Mouse (Mus musculus) gastrocnemius, postnatal 36 days (tissue): Measurements from ENCODE around the gene Mybpc2. TPM values are rescaled to one million over a fixed set of nuclear protein-coding genes. Genes with fewer than 3 reads are reported as not detected.

Experiments used
- DNase-seq, 2 experiments: peaks; one replicate each; pipeline ENCODE4 v3.0.0; 2022
- intact Hi-C: fragments of 180-260 bp; cut with DNase I; formaldehyde crosslinking; loops from one replicate; pipeline ENCODE4 v1.15.1; 2025
- total RNA-seq, 2 experiments: library from RNA; stranded (reverse); gene quantifications; 2 replicates each; pipeline ENCODE4 v1.2.3; 2021

The Mybpc2 gene
- total RNA-seq, 2 experiments from 2014 or later: 4,354 to 5,208 TPM

DNA sequence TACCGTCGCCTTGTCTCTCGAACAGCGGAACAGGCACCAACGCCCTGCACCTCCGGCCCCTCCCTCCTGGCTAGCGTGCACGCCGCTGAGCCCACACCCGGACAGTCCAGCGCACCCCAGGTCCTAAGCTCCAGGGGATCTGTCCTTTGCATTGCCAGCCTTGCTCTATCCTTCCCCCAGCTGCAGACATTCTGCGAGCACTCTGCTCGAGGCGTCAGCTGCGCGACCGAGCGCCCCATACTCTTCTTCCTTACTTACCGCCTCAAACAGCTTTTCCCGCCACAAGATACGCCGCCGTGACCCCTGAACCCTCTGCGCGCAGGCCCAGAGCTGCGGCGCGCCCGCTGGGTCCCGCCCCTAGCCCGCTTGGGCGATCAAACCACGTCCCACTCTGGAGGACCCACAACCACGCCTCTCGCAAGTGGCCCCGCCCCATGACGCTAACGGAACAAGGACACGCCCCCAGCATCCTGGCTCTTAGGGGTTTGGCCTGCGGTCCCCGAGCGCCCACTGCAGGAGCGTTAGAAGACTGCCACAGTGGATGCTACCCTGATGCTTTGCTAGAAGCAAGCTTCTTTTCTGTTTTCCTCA, 24.1 kb upstream of the Mybpc2 start, which contains the start of gene Pold1:
Gene Pold1 (minus strand): TSS at position 353 of the 591 bp plus-strand sequence.
- peak; percentile 100 for DNase-seq
- intact Hi-C loops: no loop called here

- intact Hi-C loops: no loop called here
- DNase-seq: no peak
These were observed 23.3 kb upstream of the Mybpc2 start for GRCm38 (mm10) chr7:44547725-44548124.

GRCm38 (mm10) chr7:44547041-44547440, 22.6 kb upstream of the Mybpc2 start:
- intact Hi-C loops: no loop called here
- DNase-seq: no peak

GRCm38 (mm10) chr7:44546274-44546673, 21.8 kb upstream of the Mybpc2 start:
- intact Hi-C loops: no loop called here
- no peak for DNase-seq

- DNase-seq: no peak
- intact Hi-C loops: no loop called here
These were observed 18.6 kb upstream of the Mybpc2 start for GRCm38 (mm10) chr7:44543071-44543470.

DNA sequence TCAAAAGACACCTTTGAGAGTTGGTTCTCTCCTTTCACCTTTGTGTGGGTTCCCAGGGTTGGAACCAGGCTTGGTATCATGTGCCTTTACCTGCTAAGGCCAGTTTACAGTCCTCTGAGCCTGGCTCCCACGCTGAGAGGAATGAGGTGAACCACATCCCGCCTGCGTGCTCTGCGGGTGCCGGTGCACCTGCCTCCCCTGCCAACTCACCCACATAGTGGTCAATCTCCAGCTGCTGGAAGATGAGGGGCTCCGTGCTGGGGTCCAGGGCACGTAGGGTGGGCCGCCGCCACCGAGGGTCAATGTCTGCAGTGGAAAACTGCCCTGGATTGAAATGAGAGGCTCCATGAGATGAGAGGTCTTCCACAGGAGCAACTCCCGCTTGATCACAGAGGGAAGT, 18.1 kb upstream of the Mybpc2 start:
- no peak for DNase-seq
- intact Hi-C loops: no loop called here

DNA sequence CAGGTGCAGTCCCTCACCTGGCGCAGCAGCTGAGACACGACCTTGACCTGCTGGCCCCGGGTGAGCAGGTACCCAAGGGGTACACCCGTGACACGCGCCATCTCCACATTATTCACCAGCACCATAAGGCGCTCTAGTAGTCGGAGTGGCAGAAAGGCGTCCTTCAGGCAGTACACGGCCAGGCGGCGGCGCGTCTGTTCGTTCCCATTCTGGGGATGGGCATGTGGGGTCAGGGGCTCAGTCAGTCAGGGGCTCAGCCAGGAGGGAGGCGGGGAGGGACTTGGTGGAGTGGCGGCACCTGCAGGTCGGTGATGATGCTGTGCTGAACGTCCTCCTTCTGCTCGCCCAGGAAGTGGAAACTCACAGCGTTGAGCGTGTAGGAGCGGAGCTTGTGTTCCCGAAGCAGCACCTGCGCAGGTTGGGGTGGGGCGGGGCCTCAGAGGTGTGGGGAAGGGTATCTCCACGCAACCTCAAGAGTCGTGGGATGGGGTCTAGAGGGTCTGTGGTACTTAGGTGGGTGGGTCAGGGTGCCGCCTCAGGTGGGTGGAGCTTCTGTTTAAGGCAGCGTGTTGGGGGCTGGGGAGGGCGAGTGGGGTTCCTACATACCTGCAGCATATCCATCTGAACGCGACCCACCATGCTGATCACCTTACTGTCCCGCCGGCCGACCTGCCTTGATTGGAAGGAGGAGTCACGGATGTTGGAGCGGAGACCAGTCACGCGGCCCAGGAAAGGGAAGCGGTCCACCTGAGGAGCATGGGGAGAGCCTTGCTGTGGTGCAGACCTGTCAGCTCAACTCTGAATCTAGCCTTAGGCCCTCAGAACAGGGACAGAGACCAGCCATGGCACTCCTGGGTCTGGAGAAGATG, 14.5 kb upstream of the Mybpc2 start:
- DNase-seq: no peak
- intact Hi-C loops: no loop called here

DNA sequence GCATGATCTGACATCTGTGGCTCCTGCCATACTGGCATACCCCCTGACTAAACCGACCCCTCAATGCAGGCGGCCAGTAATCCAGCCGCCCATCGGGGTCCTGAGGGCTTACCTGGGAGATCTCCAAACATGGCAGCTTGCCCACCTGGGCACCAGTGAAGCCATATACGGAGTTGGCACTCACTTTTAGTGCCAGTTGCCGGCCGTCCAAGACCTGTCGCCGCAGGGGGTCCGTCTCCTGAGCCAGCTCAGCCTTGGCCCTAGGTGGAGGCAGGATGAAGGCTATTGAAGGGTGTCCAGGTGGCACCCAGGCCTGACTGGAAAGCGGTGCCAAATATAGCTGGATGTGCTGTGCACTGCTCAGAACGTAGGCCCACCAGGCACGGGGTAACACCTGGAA, 13.0 kb upstream of the Mybpc2 start:
- DNase-seq: peak in 1 of 2 experiments; percentile 10

GRCm38 (mm10) chr7:44537009-44537408, 12.6 kb upstream of the Mybpc2 start:
- intact Hi-C loops: no loop called here
- DNase-seq: no peak

More for the DNA sequence above, 13.0 kb upstream of the Mybpc2 start:
- intact Hi-C loops: no loop called here

DNA sequence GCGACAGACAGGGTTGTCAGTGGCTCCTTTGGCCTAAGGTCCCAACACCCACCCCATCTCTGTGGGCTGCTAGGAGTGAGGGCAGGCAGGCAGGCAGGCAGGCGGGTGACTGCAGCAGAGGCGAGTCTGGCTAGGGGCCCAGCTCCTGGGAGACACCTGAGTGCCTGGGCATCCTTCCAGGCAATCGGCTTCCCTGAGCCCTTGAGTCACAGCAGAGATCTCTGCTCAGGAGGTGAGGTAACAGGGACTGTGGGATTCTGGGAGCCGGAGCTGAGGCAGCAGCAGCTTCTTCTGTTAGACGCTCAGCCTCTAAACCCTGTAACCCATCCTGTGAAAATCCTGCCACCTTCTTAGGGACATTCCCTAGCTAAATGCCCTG, 12.1 kb upstream of the Mybpc2 start:
- intact Hi-C loops: no loop called here
- no peak for DNase-seq

DNA sequence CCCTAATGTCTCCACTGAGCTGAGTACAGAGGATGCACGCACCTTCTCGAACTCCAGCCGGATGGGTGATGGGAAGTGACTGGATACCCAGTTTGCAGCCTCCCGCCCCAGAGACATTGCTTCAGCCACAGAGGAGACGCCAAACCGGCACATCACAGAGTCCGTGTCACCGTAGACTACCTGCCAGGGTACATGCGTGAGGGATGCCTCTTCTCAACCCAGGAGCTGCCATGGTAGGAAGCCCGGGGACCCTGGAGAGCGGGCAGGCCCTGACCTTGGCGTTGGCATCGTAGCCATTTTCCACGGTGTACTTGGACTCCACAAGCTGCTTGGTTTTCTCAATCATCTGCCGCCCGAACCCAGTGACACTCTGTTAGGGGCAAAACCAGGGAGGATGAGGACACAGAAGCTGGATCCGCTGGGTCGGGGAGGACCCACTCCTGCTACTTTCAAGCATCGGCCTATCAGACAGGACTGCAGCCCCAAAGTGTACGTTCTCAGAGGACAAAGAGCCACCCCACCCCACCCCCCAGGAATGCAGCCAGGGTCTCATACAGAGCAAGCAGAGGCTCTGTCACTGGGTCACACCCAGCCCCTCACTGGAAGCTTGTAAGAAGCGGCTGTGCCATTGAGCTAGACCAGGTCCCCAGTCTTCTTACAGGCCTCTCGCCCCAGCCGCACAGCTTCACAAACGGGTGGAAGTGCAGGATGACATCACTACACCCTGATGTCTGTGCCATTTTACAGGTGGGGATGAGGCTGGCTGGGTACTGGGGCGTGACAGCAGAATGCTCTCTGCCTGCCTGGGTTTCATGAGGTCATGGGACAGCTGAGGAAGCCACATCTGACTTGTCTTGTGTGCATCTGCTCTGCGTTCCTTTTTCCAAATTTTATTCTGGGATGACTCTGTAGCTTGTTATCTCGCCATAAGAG, 11.5 kb upstream of the Mybpc2 start:
- no peak for DNase-seq
- intact Hi-C loops: no loop called here

DNA sequence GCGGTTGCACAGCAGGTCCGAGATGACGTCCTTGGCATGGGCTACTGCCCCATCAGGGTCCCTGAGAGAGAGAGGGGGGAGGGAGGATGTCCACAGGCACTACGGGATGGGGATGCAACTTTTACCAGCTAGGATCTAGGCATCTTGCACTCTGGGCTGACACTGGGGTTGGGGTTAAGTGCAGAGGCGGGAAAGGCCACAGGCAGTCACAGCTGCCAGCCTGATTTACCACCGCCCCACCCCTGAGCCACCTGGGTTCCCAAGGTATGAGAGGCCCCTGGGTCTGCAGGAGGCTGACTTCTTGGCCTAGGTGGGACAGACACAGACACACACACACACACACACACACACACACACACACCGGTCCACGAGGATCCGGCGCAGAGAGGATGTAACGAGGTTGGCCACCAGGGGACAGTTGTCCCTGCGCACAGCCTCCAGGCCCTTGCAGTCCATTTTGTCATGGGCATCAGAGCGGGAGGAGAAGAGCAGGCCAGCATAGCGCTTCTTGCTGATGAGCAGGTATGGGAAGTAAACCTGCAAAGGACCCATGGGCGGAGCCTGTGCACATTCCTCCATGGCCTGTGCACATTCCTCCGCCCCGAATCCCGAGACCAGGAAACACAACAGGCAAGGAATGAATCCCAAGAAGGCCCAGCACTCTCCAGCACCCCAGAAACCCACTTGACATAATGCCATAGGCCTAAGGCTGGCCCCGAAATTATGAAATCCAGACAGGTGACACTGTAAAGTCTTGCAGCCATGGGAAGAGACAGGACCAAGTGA, 10.4 kb upstream of the Mybpc2 start:
- intact Hi-C loops: no loop called here
- no peak for DNase-seq

DNA sequence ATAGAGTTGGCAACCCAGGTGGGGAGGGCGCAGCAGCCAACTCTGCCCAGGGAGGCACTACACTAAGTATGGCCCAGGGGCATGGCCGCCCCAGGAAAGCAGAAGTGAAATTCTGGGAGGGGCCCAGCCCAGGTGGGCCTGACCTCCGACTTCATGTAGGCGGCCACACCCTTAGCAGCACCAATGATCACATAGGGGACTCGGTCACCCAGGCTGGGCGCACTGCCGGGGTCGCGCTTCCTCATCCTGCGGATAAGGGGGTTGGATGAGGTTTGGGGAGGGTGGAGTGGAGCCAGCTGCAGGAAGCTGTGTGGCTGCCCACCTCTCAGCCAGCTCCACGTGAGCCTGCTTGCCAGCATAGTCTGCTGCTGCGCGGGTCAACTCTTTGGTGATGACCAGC, 9.8 kb upstream of the Mybpc2 start:
- intact Hi-C loops: no loop called here
- DNase-seq: no peak

- intact Hi-C loops: no loop called here
- no peak for DNase-seq
These were observed 9.2 kb upstream of the Mybpc2 start for GRCm38 (mm10) chr7:44533746-44534045.

GRCm38 (mm10) chr7:44532918-44533745, 8.7 kb upstream of the Mybpc2 start:
- no peak for DNase-seq
- intact Hi-C loops: no loop called here

DNA sequence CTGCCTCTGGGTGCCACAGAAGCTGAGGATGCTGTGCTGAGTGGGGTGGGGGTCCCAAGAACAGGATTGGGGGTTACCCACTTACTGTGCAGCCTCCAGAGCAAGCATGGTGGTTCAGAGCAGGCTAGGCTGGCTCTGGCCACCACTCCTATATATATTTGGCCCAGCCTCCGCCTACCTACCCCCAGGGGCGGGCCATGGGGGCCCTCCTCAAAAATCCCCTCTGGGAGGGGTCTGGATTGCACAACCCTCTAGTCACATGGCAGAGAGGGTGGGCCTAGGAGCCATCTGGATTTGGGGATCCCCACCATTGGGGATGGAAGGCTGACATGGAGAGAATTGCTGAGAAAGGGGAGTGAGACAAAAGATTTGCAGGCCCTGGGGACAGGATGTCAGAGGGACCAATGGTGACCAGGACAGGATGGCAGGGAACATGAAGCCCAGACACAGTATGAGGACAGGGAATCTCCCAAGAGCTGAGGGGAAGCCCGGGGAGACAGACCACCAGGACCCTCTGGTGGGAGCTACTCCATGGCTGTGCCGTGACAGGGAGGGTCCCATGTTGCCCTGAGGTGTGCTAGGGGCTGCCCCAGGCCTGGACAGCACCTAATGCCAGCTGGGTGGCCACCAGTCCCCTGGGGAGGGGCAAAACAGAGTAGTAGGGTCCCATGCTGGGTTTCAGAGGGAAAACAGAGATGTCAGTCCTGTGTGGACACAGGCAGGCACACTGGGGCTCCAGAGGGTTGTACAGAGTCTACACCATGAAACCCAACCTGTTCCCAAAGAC, 7.7 kb upstream of the Mybpc2 start, which contains the start of gene Spib:
Gene Spib (minus strand): TSS at position 126 of the 787 bp plus-strand sequence.
- intact Hi-C loops: no loop called here
- DNase-seq: no peak

DNA sequence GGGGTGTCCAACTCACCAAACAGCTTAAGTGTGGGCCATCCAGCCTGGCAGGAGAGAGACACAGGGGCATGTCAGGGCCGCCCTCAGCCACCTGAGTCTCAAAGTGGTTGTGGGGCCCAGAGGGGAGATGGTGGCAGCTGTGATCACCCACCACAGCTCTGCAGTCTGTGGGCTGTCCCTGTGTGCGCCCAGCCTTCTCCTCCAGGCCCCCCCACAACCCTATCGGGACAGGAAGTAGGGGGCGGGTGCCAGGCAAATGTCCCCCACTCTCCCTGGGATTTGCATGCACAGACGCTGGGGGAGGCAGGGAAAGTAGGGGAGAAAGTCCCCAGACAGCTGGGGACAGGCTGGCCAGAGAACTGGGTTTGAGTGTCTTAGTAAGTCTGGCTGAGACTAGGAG, 6.8 kb upstream of the Mybpc2 start:
- no peak for DNase-seq
- intact Hi-C loops: no loop called here

DNA sequence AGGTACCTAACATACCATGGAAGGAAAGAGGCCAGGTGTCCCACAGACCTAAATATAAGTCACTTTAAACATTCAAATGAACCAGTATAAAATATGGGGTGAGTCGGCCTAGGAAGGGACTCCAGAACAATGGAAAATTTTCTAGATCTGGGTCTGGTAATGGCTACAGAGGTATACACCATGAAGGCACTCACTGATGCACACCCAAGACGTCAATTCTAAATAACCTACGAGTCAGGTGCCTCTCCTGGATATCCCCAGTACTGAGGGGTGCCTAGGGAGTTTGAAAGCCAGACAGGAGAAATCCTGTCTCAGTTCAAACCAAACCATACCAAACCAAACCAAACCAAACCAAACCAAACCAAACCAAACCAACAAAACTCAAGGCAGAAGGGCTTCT, 6.1 kb upstream of the Mybpc2 start:
- intact Hi-C loops: no loop called here
- no peak for DNase-seq

DNA sequence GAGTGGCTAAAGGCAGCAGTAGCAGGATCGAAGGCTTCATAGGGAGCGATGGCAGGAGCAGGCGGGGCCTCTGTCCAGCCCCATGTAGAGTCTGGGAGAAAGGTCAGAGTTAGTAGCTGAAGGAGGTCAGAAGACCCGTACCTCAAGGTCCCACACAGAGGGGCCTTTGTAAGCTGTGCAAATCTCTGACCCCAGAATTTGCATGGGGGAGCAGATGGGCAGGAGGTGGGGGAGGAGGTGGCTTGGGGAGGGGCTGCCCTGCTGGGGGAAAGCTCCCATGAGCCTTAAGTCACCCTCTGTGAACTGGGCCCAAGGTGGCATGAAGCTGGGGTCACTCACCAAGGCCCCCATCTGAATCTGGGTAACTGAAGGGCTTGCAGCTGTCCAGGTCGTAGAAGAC, 5.1 kb upstream of the Mybpc2 start:
- DNase-seq: no peak
- intact Hi-C loops: no loop called here
